Mouse (Mus musculus) layer of hippocampus, adult 11-12 months (tissue): ENCODE measurements at regions not wholly inside any gene's neighbourhood (a gene's known extent, or its start where the extent isn't known, plus 50 kb on each side); places are given as distances from the start of the nearest gene placed in this dataset.
A peak's percentile ranks its signal among the peaks of the same experiment; 100 is the strongest.

ENCODE experiments used
- DNase-seq: peaks from one replicate; pipeline ENCODE4 v3.0.0; 2022; ENCODE audit warnings: low spot score

- no peak for DNase-seq
These were observed 314.0 kb upstream of the Agtr1b start for GRCm38 (mm10) chr3:20680944-20681494.

GRCm38 (mm10) chr3:20661883-20662282 lies 294.9 kb upstream of the Agtr1b start:
- peak; percentile 28 for DNase-seq

- peak; percentile 39 for DNase-seq
These were observed 288.4 kb upstream of the Agtr1b start for GRCm38 (mm10) chr3:20655345-20655744.
